Mouse (Mus musculus) urinary bladder, postnatal 36 days (tissue): Measurements from ENCODE around the gene Aebp2.
A peak's percentile ranks its signal among the peaks of the same experiment; 100 is the strongest.
"Not testable (repeated sequence)": the region's sequence is repeated elsewhere in the genome, so short reads cannot be mapped to it uniquely, and the experiment has no call there.

Source experiments
- DNase-seq, 2 experiments: peaks; one replicate each; pipeline ENCODE4 v3.0.0; 2022; ENCODE audit warnings: low spot score in 2 of 2, mixed read lengths in 1 of 2

Gene Aebp2

GRCm38 (mm10) chr6:140622391-140623225 is at the start of gene Aebp2:
TSS of gene Aebp2 (plus strand) at chr6:140622663.
- peak in 1 of 2 experiments; percentile 22 for DNase-seq

GRCm38 (mm10) chr6:140574943-140575342 is 47.5 kb upstream of the Aebp2 start:
- DNase-seq: no peak

GRCm38 (mm10) chr6:140576133-140576532 is 46.3 kb upstream of the Aebp2 start:
- no peak for DNase-seq

GRCm38 (mm10) chr6:140576961-140577821 is 45.3 kb upstream of the Aebp2 start:
- no peak for DNase-seq

GRCm38 (mm10) chr6:140577822-140578170 is 44.7 kb upstream of the Aebp2 start:
- DNase-seq: no peak

GRCm38 (mm10) chr6:140578985-140579384 is 43.5 kb upstream of the Aebp2 start:
- not testable (repeated sequence) for DNase-seq

- no peak for DNase-seq
Measured at GRCm38 (mm10) chr6:140580170-140580569, 42.3 kb upstream of the Aebp2 start.

GRCm38 (mm10) chr6:140586714-140587259 is 35.7 kb upstream of the Aebp2 start:
- DNase-seq: no peak

- DNase-seq: no peak
Measured at GRCm38 (mm10) chr6:140591331-140591730, 31.1 kb upstream of the Aebp2 start.

GRCm38 (mm10) chr6:140592713-140593112 is 29.8 kb upstream of the Aebp2 start:
- DNase-seq: no peak

GRCm38 (mm10) chr6:140593420-140594170 is 28.9 kb upstream of the Aebp2 start:
- peak in 1 of 2 experiments; percentile 82 for DNase-seq

GRCm38 (mm10) chr6:140595551-140595950 is 26.9 kb upstream of the Aebp2 start:
- not testable (repeated sequence) for DNase-seq

- DNase-seq: no peak
Measured at GRCm38 (mm10) chr6:140597381-140598329, 24.8 kb upstream of the Aebp2 start.

GRCm38 (mm10) chr6:140598516-140598915 is 23.9 kb upstream of the Aebp2 start:
- DNase-seq: no peak

GRCm38 (mm10) chr6:140599337-140599736 is 23.1 kb upstream of the Aebp2 start:
- no peak for DNase-seq

GRCm38 (mm10) chr6:140600671-140601070 is 21.8 kb upstream of the Aebp2 start:
- DNase-seq: not testable (repeated sequence)

- no peak for DNase-seq
Measured at GRCm38 (mm10) chr6:140601175-140601574, 21.3 kb upstream of the Aebp2 start.

GRCm38 (mm10) chr6:140603228-140603944 is 19.1 kb upstream of the Aebp2 start:
- no peak for DNase-seq

- DNase-seq: not testable (repeated sequence)
Measured at GRCm38 (mm10) chr6:140605173-140605572, 17.3 kb upstream of the Aebp2 start.

GRCm38 (mm10) chr6:140605732-140606131 is 16.7 kb upstream of the Aebp2 start:
- DNase-seq: no peak
